Mouse (Mus musculus) midbrain, postnatal 0 days (tissue): Measurements from ENCODE around the gene Ppp1r14b. TPM values are rescaled to one million over a fixed set of nuclear protein-coding genes. Genes with fewer than 3 reads are reported as not detected.
A peak's percentile ranks its signal among the peaks of the same experiment; 100 is the strongest.

Source experiments
- ATAC-seq: fragments of 200-750 bp; cut with Nextera tagmentation; 2 replicates; pipeline ENCODE4 v1.8.0; 2017; ENCODE audit warnings: moderate number of reproducible peaks, mild to moderate bottlenecking, moderate TSS enrichment, moderate library complexity; ENCODE audit not compliant: low FRiP score
- DNase-seq: peaks from one replicate; pipeline ENCODE4 v3.0.0-alpha.2; 2015; ENCODE audit warnings: low spot score
- H3K27ac ChIP-seq: fragments of 300-500 bp; sonication (generic); 2 replicates; pipeline ENCODE4 v1.5.1; 2014; ENCODE audit warnings: low read depth, mild to moderate bottlenecking, low read length, mixed read lengths
- H3K27me3 ChIP-seq: fragments of 300-500 bp; sonication (generic); 2 replicates; pipeline ENCODE4 v1.6.1; 2014; ENCODE audit warnings: low read length, control low read depth, mixed read lengths; ENCODE audit not compliant: insufficient read depth
- H3K36me3 ChIP-seq: fragments of 300-500 bp; sonication (generic); 2 replicates; pipeline ENCODE4 v1.6.1; 2014; ENCODE audit warnings: low read length, control low read depth, mixed read lengths; ENCODE audit not compliant: insufficient read depth
- H3K4me1 ChIP-seq: fragments of 300-500 bp; sonication (generic); 2 replicates; pipeline ENCODE4 v1.6.1; 2014; ENCODE audit warnings: mild to moderate bottlenecking, control low read depth, antibody characterized with exemption, low read length, mixed read lengths; ENCODE audit not compliant: insufficient read depth
- H3K4me2 ChIP-seq: fragments of 300-500 bp; sonication (generic); 2 replicates; pipeline ENCODE4 v1.6.1; 2014; ENCODE audit warnings: low read depth, mild to moderate bottlenecking, low read length, mixed read lengths; ENCODE audit not compliant: poor library complexity, severe bottlenecking
- H3K4me3 ChIP-seq: fragments of 300-500 bp; sonication (generic); 2 replicates; pipeline ENCODE4 v1.5.1; 2014; ENCODE audit warnings: low read depth, mild to moderate bottlenecking, low read length, moderate library complexity
- H3K9ac ChIP-seq: fragments of 300-500 bp; sonication (generic); replicated peaks from 2 replicates; pipeline ENCODE4 v1.6.1; 2014; ENCODE audit warnings: mild to moderate bottlenecking, low read length, moderate library complexity, mixed read lengths; ENCODE audit not compliant: poor library complexity, severe bottlenecking
- H3K9me3 ChIP-seq: fragments of 300-500 bp; sonication (generic); 2 replicates; pipeline ENCODE4 v1.6.1; 2016; ENCODE audit warnings: low read length, control low read depth
- CTCF ChIP-seq: IDR thresholded peaks from 2 replicates; pipeline ENCODE4 v1.5.1; 2016; ENCODE audit warnings: antibody characterized with exemption, mild to moderate bottlenecking
- WGBS: fragments of 180-500 bp; shearing (Covaris S2); extraction: QIAGEN DNeasy Blood & Tissue Kit; methylation state at CpG from one replicate; pipeline ENCODE4 v1.1.7; 2014; 5-methylcytosine and 5-hydroxymethylcytosine counted together
- polyA plus RNA-seq: library from polyadenylated mRNA; unstranded; fragments of >200 nt; fragmentation: Nextera tagmentation; extraction: Ambion mirVana; gene quantifications from 2 replicates; pipeline ENCODE4 v1.2.1, GENCODE M21; 2015
- total RNA-seq: library from RNA; depleted of rRNA; stranded (reverse); fragments of >200 nt; gene quantifications from 2 replicates; pipeline ENCODE4 v1.2.3, GENCODE M21; 2014; rRNA removed

The Ppp1r14b gene
- total RNA-seq (137 and 150 TPM in 2 replicates), polyA plus RNA-seq (143 and 144 TPM in 2 replicates)

- peak; percentile 82 for DNase-seq
- Histone ChIP-seq H3K9ac (peak within 1 kb of the TSS; percentile 72), H3K9me3 (no peaks in the 10 kb centered on the region), H3K4me3 (peak within 1 kb of the TSS; percentile 62), H3K27me3 (peaks cover 11% of the 10 kb centered on the region), H3K4me1 (peaks cover 19% of the 10 kb centered on the region; the same call in 1 of the 2 replicates), H3K36me3 (peaks cover 13% of the 10 kb centered on the region), H3K4me2 (peak within 1 kb of the TSS; percentile 95), H3K27ac (peak within 1 kb of the TSS; percentile 85)
- peak; percentile 52 for ATAC-seq
- WGBS: under 1% methylated on average over 63 of the region's 84 CpGs
- no peak for TF ChIP-seq CTCF
Measured at GRCm38 (mm10) chr19:6974211-6975205, at the start of gene Ppp1r14b. Gene Ppp1r14b (plus strand): TSS chr19:6974968.

- no peak within 1 kb of the TSS for H3K4me2 ChIP-seq
- no peak for ATAC-seq
- H3K4me3 ChIP-seq: 0 out of 2 replicates have a peak within 1 kb of the TSS, but pooled peaks have one; percentile 3
- no peak within 1 kb of the TSS for H3K27ac ChIP-seq
- WGBS: 7% methylated on average over 9 of the region's 9 CpGs
- no peaks in the 10 kb centered on the region for H3K36me3 ChIP-seq
- no peak for TF ChIP-seq CTCF
- no peak within 1 kb of the TSS for H3K9ac ChIP-seq
- H3K27me3 ChIP-seq: peaks cover 58% of the 10 kb centered on the region
- H3K9me3 ChIP-seq: no peaks in the 10 kb centered on the region
- DNase-seq: no peak
- H3K4me1 ChIP-seq: peaks cover 12% of the 10 kb centered on the region
Measured at GRCm38 (mm10) chr19:6925307-6925573, 49.5 kb upstream of the Ppp1r14b start, which contains the start of gene Catsperz. Gene Catsperz (minus strand): TSS chr19:6925380.

- no peak overlapping the region for H3K4me3 ChIP-seq
- no peak overlapping the region for H3K4me2 ChIP-seq
Measured at GRCm38 (mm10) chr19:6925611-6926329, 49.0 kb upstream of the Ppp1r14b start.

GRCm38 (mm10) chr19:6926559-6927255 is 48.1 kb upstream of the Ppp1r14b start:
- no peak for ATAC-seq
- Histone ChIP-seq H3K9ac (no peak overlapping the region), H3K4me2 (peak overlapping the region; percentile 41), H3K36me3 (no peaks in the 10 kb centered on the region), H3K9me3 (no peaks in the 10 kb centered on the region), H3K27ac (no peak overlapping the region), H3K4me3 (peak overlapping the region; percentile 6), H3K27me3 (peaks cover 61% of the 10 kb centered on the region), H3K4me1 (0 out of 2 replicates have a peak, but pooled peaks cover 5% of the 10 kb centered on the region)
- WGBS: 13% methylated on average over 26 of the region's 26 CpGs
- TF ChIP-seq CTCF: no peak
- no peak for DNase-seq

More at GRCm38 (mm10) chr19:6925611-6926329, 49.0 kb upstream of the Ppp1r14b start:
- Histone ChIP-seq H3K9me3 (no peaks in the 10 kb centered on the region), H3K9ac (no peak overlapping the region), H3K27ac (no peak overlapping the region), H3K4me1 (peaks cover 6% of the 10 kb centered on the region), H3K36me3 (no peaks in the 10 kb centered on the region), H3K27me3 (peaks cover 58% of the 10 kb centered on the region)
- WGBS: 12% methylated on average over 39 of the region's 40 CpGs
- DNase-seq (no peak), ATAC-seq (no peak)
- no peak for TF ChIP-seq CTCF

- ATAC-seq (no peak), DNase-seq (no peak)
- Histone ChIP-seq H3K4me3 (no peak overlapping the region), H3K4me2 (no peak overlapping the region), H3K27me3 (peaks cover 73% of the 10 kb centered on the region), H3K4me1 (0 out of 2 replicates have a peak, but pooled peaks cover under 1% of the 10 kb centered on the region), H3K36me3 (no peaks in the 10 kb centered on the region), H3K9ac (no peak overlapping the region), H3K27ac (no peak overlapping the region), H3K9me3 (no peaks in the 10 kb centered on the region)
- no peak for TF ChIP-seq CTCF
- 8% methylated on average over 9 of the region's 9 CpGs for WGBS
Measured at GRCm38 (mm10) chr19:6928080-6928479, 46.7 kb upstream of the Ppp1r14b start.
